Mouse (Mus musculus) lung, postnatal 0 days (tissue): ENCODE data around the gene Ciao2b.

Experiments
- CTCF ChIP-seq: IDR thresholded peaks from 2 replicates; pipeline ENCODE4 v1.5.1; 2016; ENCODE audit warnings: antibody characterized with exemption, mild to moderate bottlenecking
- EP300 ChIP-seq: IDR thresholded peaks from 2 replicates; pipeline ENCODE4 v1.6.1; 2016; ENCODE audit warnings: antibody characterized with exemption, mild to moderate bottlenecking, control low read depth

DNA sequence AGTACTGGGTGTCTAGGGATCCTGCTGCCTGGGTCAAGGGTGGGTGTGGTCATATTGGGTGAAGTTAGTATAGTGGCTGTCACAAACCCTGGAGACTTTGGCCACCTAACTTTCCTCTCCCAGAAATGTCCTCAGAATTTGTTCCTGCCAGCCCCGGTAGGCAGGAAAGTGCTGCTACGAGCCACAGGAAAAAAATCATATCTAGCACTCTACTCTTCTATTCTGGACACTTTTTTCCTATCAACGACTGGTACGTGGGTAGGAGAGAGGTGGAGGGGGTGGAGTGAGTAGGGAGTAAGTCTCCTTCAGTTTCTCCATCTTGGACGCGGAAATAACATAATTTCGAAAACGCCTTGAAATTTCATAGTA lies 11.7 kb downstream of the Ciao2b start:
- TF ChIP-seq CTCF, result no peak
- TF ChIP-seq EP300, result no peak
